Mouse (Mus musculus) embryonic facial prominence, embryonic 10.5 days (tissue): Measurements from ENCODE around the gene Grin2b. TPM values are rescaled to one million over a fixed set of nuclear protein-coding genes. Genes with fewer than 3 reads are reported as not detected.
"Not testable (repeated sequence)": the region's sequence is repeated elsewhere in the genome, so short reads cannot be mapped to it uniquely, and the experiment has no call there.

Experiments
- DNase-seq: peaks from one replicate; pipeline ENCODE4 v3.0.0-alpha.2; 2017; ENCODE audit warnings: low spot score
- H3K27ac ChIP-seq: fragments of 300-500 bp; sonication (generic); replicated peaks from 2 replicates; pipeline ENCODE4 v1.5.1; 2016; ENCODE audit warnings: mild to moderate bottlenecking
- H3K27me3 ChIP-seq: fragments of 300-500 bp; sonication (generic); replicated peaks from 2 replicates; pipeline ENCODE4 v1.6.1; 2016; ENCODE audit warnings: low read depth, mild to moderate bottlenecking; ENCODE audit not compliant: poor library complexity, severe bottlenecking
- H3K36me3 ChIP-seq: fragments of 300-500 bp; sonication (generic); replicated peaks from 2 replicates; pipeline ENCODE4 v1.6.1; 2016; ENCODE audit warnings: mild to moderate bottlenecking, moderate library complexity
- H3K4me1 ChIP-seq: fragments of 300-500 bp; sonication (generic); 2 replicates; pipeline ENCODE4 v1.6.1; 2016
- H3K4me3 ChIP-seq: fragments of 300-500 bp; sonication (generic); 2 replicates; pipeline ENCODE4 v1.5.1; 2016; ENCODE audit warnings: mild to moderate bottlenecking, moderate library complexity
- H3K9me3 ChIP-seq: fragments of 300-500 bp; sonication (generic); 2 replicates; pipeline ENCODE4 v1.6.1; 2016; ENCODE audit warnings: mild to moderate bottlenecking
- WGBS: fragments of 180-500 bp; shearing (Covaris S2); methylation state at CpG from one replicate; pipeline ENCODE4 v1.1.7; 2016; 5-methylcytosine and 5-hydroxymethylcytosine counted together
- microRNA-seq: library from miRNA; unstranded; fragments of <30 nt; microRNA quantifications from one replicate; pipeline ENCODE4, GENCODE M21; 2017
- polyA plus RNA-seq: library from polyadenylated mRNA; unstranded; fragments of >200 nt; fragmentation: Nextera tagmentation; extraction: Ambion mirVana; gene quantifications from 2 replicates; pipeline ENCODE4 v1.2.1, GENCODE M21; 2016

Gene Grin2b
- polyA plus RNA-seq, 1 experiment from 2014 or later: 0.02 TPM

GRCm38 (mm10) chr6:135681423-135681822 is 491.9 kb downstream of the Grin2b start:
- WGBS: 89% methylated on average over 4 of the region's 4 CpGs
- DNase-seq, H3K9me3 ChIP-seq: not testable (repeated sequence)

GRCm38 (mm10) chr6:135680105-135680710 is 493.1 kb downstream of the Grin2b start:
- no peaks in the 10 kb centered on the region for H3K36me3 ChIP-seq
- no peak overlapping the region for H3K4me3 ChIP-seq
- H3K27ac ChIP-seq: no peak overlapping the region
- WGBS: 86% methylated on average over 14 of the region's 14 CpGs
- no peaks in the 10 kb centered on the region for H3K4me1 ChIP-seq
- H3K27me3 ChIP-seq: no peaks in the 10 kb centered on the region
- no peak for DNase-seq
- H3K9me3 ChIP-seq: no peaks in the 10 kb centered on the region

More at GRCm38 (mm10) chr6:135681423-135681822, 491.9 kb downstream of the Grin2b start:
- not testable (repeated sequence) for H3K27ac ChIP-seq, H3K4me1 ChIP-seq, H3K4me3 ChIP-seq, H3K27me3 ChIP-seq, H3K36me3 ChIP-seq

- no peaks in the 10 kb centered on the region for H3K9me3 ChIP-seq
- H3K4me1 ChIP-seq: no peaks in the 10 kb centered on the region
- H3K27ac ChIP-seq: no peak overlapping the region
- WGBS: 51% methylated on average over 4 of the region's 4 CpGs
- H3K4me3 ChIP-seq: no peak overlapping the region
- DNase-seq: no peak
- H3K27me3 ChIP-seq: no peaks in the 10 kb centered on the region
- no peaks in the 10 kb centered on the region for H3K36me3 ChIP-seq
These were observed 498.9 kb downstream of the Grin2b start for GRCm38 (mm10) chr6:135674380-135674779.

- H3K4me1 ChIP-seq: no peaks in the 10 kb centered on the region
- no peak for DNase-seq
- no peaks in the 10 kb centered on the region for H3K36me3 ChIP-seq
These were observed 501.3 kb downstream of the Grin2b start for GRCm38 (mm10) chr6:135672003-135672402.

More at GRCm38 (mm10) chr6:135672003-135672402, 501.3 kb downstream of the Grin2b start:
- Histone ChIP-seq H3K27me3 (no peaks in the 10 kb centered on the region), H3K4me3 (no peak overlapping the region), H3K9me3 (no peaks in the 10 kb centered on the region), H3K27ac (no peak overlapping the region)

Small RNAs within 50 kb of the gene (microRNA-seq; reads per million reads assigned to microRNA genes)
- not detected for gene Gm22892

Other genes with a start within 250 kb of the Grin2b start
- gene Gm8994, start 154.0 kb upstream of the Grin2b start, polyA plus RNA-seq: not detected in 2 replicates
- 0.15 TPM in 1 of 2 replicates, not detected in the other for gene E330021D16Rik, start 242.1 kb upstream of the Grin2b start, polyA plus RNA-seq